In the genomic region with DNA sequence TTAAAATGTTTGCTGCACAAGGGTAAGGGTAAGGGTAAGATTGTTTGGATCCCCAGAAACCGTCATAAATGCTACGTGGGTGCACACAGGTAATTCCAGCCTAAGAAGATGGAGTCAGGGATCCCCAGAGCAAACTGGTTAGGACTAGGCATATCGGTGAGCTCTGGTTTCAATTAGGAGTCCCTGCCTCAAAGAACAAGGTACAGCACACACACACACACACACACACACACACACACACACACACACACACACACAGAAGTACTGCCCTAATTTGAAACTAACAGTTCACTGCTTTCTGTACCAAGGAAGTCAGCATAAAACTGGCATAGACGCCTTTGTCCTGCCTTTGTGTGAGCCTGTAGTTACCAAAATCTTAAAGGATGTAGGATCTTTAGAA, we compare ENCODE assay signal across 18 mouse cellular contexts. TPM values are rescaled to one million over a fixed set of nuclear protein-coding genes. Genes with fewer than 3 reads are reported as not detected.
"Had no signal": no experiment of that assay in that cellular context is flagged by ENCODE, and none has a peak within 500 bp of the region (broad histone marks: within the 10 kb centered on the region; RNA-seq: fewer than 3 reads in every experiment).

No protein-coding gene starts in this region.

- H3K4me3 ChIP-seq: heart, embryonic 10.5 days; heart, embryonic 12.5 days; hindbrain, embryonic 10.5 days; hindbrain, embryonic 12.5 days; intestine, embryonic 15.5 days; layer of hippocampus, adult 2 months; limb, embryonic 13.5 days; limb, embryonic 15.5 days; liver, embryonic 12.5 days had no signal

- H3K9ac ChIP-seq: heart, embryonic 12.5 days; hindbrain, embryonic 12.5 days; hindbrain, embryonic 14.5 days; intestine, embryonic 15.5 days; limb, embryonic 13.5 days; limb, embryonic 15.5 days; liver, embryonic 12.5 days; liver, embryonic 14.5 days had no signal

- H3K4me2 ChIP-seq: heart, embryonic 12.5 days; hindbrain, embryonic 12.5 days; hindbrain, embryonic 14.5 days; intestine, embryonic 15.5 days; limb, embryonic 13.5 days; limb, embryonic 15.5 days; liver, embryonic 12.5 days had no signal

- ATAC-seq: hindbrain, embryonic 16.5 days; inflammation-experienced regulatory T-cells, adult 6 months; intestine, embryonic 15.5 days; intestine, postnatal 0 days; liver, embryonic 12.5 days had no signal

- DNase-seq: gastrocnemius, postnatal 25 days; kidney, adult 18-20 months; left cerebral cortex, postnatal 4 days had no signal

- H3K27ac ChIP-seq: heart, embryonic 10.5 days; hindbrain, embryonic 10.5 days; hindbrain, embryonic 12.5 days; hindbrain, embryonic 14.5 days; intestine, embryonic 15.5 days; layer of hippocampus, adult 2 months; limb, embryonic 13.5 days; limb, embryonic 15.5 days; liver, embryonic 12.5 days; liver, embryonic 14.5 days had no signal

- H3K9me3 ChIP-seq: heart, embryonic 10.5 days; heart, embryonic 12.5 days; hindbrain, embryonic 10.5 days; hindbrain, embryonic 12.5 days; intestine, embryonic 15.5 days; limb, embryonic 13.5 days; limb, embryonic 15.5 days; liver, embryonic 12.5 days had no signal

- H3K36me3 ChIP-seq: heart, embryonic 10.5 days; heart, embryonic 12.5 days; hindbrain, embryonic 10.5 days; hindbrain, embryonic 12.5 days; intestine, embryonic 15.5 days; limb, embryonic 13.5 days; limb, embryonic 15.5 days; liver, embryonic 12.5 days had no signal

RNA-seq across cellular contexts. Expression of gene Insrr, which starts 15.7 kb away (rescaled TPM):
- polyA plus RNA-seq: heart, embryonic 10.5 days; heart, embryonic 12.5 days; heart, embryonic 16.5 days had no signal

RNA-seq across cellular contexts. Expression of gene Sh2d2a, which starts 34.1 kb away (rescaled TPM):
- polyA plus RNA-seq: hindbrain, embryonic 12.5 days; hindbrain, embryonic 14.5 days; hindbrain, embryonic 16.5 days; limb, embryonic 13.5 days had no signal
